ENCODE assay signal across 10 mouse cellular contexts in genomic region chr8:105820925-105821324, GRCm38 (mm10). TPM values are rescaled to one million over a fixed set of nuclear protein-coding genes. Genes with fewer than 3 reads are reported as not detected.
DNase-seq lines count a peak whose midpoint lies in the region; ATAC-seq and TF ChIP-seq lines count a peak whose summit lies in the region.
"Had no signal": no experiment of that assay in that cellular context is flagged by ENCODE, and none has a peak within 500 bp of the region (broad histone marks: within the 10 kb centered on the region; RNA-seq: fewer than 3 reads in every experiment).

No protein-coding gene starts in this region.

- H3K27ac ChIP-seq in lung, embryonic 15.5 days, result no peak overlapping the region
- H3K27ac ChIP-seq in limb, embryonic 15.5 days, result no peak overlapping the region
- H3K27ac ChIP-seq in cerebellum, adult 2 months (ENCODE audit: insufficient read depth, low read length), result no peak overlapping the region
- no peak overlapping the region for H3K27ac ChIP-seq in forebrain, embryonic 13.5 days

- TF ChIP-seq CTCF in cerebellum, adult 2 months (IDR thresholded peaks at IDR 0.05; ENCODE audit: borderline replicate concordance, insufficient read depth, low read depth, low read length), result no peak

- peaks cover 7% of the 10 kb centered on the region for H3K4me1 ChIP-seq in lung, embryonic 15.5 days
- H3K4me1 ChIP-seq in limb, embryonic 15.5 days, result peaks cover 6% of the 10 kb centered on the region
- peaks cover 24% of the 10 kb centered on the region for H3K4me1 ChIP-seq in cerebellum, adult 2 months (ENCODE audit: control insufficient read depth, insufficient read depth, low read length)
- peaks cover 11% of the 10 kb centered on the region for H3K4me1 ChIP-seq in forebrain, embryonic 13.5 days

- no peak overlapping the region for H3K4me3 ChIP-seq in lung, embryonic 15.5 days
- no peak overlapping the region for H3K4me3 ChIP-seq in limb, embryonic 15.5 days
- no peak overlapping the region for H3K4me3 ChIP-seq in cerebellum, adult 2 months (replicated peaks; ENCODE audit: insufficient read depth, low read depth, low read length)
- H3K4me3 ChIP-seq in forebrain, embryonic 13.5 days, result no peak overlapping the region

- ATAC-seq in lung, embryonic 15.5 days (ENCODE audit: borderline replicate concordance, extremely low read depth, low FRiP score, low TSS enrichment), result peak; percentile 79; the same call in 1 of the 2 replicates
- 0 out of 2 replicates have a peak, but pooled peaks have one; percentile 35 for ATAC-seq in limb, embryonic 15.5 days (ENCODE audit: insufficient number of reproducible peaks, low FRiP score, low TSS enrichment, low read depth)
- no peak for ATAC-seq in monocyte, adult 5-6 weeks (replicated peaks; ENCODE audit: insufficient number of reproducible peaks, low FRiP score, low TSS enrichment, poor library complexity, severe bottlenecking)
- ATAC-seq in forebrain, embryonic 13.5 days, result no peak

- H3K36me3 ChIP-seq in lung, embryonic 15.5 days, result peaks cover 41% of the 10 kb centered on the region
- peaks cover 42% of the 10 kb centered on the region for H3K36me3 ChIP-seq in limb, embryonic 15.5 days
- peaks cover 68% of the 10 kb centered on the region for H3K36me3 ChIP-seq in forebrain, embryonic 13.5 days (ENCODE audit: poor library complexity, severe bottlenecking)

- H3K9me3 ChIP-seq in lung, embryonic 15.5 days, result no peaks in the 10 kb centered on the region
- H3K9me3 ChIP-seq in limb, embryonic 15.5 days, result no peaks in the 10 kb centered on the region
- H3K9me3 ChIP-seq in forebrain, embryonic 13.5 days (replicated peaks), result no peaks in the 10 kb centered on the region

- 100% methylated on average over 1 of the region's 1 CpGs for WGBS in lung, embryonic 15.5 days
- 94% methylated on average over 1 of the region's 1 CpGs for WGBS in limb, embryonic 15.5 days
- 32% methylated on average over 1 of the region's 1 CpGs for WGBS in cerebellum, adult 2 months
- WGBS in forebrain, embryonic 13.5 days, result 96% methylated on average over 1 of the region's 1 CpGs

- H3K9ac ChIP-seq in lung, embryonic 15.5 days, result no peak overlapping the region
- no peak overlapping the region for H3K9ac ChIP-seq in limb, embryonic 15.5 days
- H3K9ac ChIP-seq in forebrain, embryonic 13.5 days, result no peak overlapping the region

- no peak for TF ChIP-seq POLR2A in cerebellum, adult 2 months (IDR thresholded peaks at IDR 0.05; ENCODE audit: borderline replicate concordance, insufficient read depth, low read length)

- H3K4me2 ChIP-seq in lung, embryonic 15.5 days, result no peak overlapping the region
- H3K4me2 ChIP-seq in limb, embryonic 15.5 days, result no peak overlapping the region
- no peak overlapping the region for H3K4me2 ChIP-seq in forebrain, embryonic 13.5 days

- no peak for DNase-seq in lung, postnatal 25 days (ENCODE audit: low spot score)
- DNase-seq in gastrocnemius, postnatal 25 days, result peak; percentile 76
- DNase-seq in spleen, postnatal 4 days (ENCODE audit: low spot score in 2 of 2), result peak; percentile 84 to 86
- no peak for DNase-seq in cerebellum, adult 2 months
- DNase-seq: lung, postnatal 14 days had no signal

- H3K27me3 ChIP-seq in lung, embryonic 15.5 days, result no peaks in the 10 kb centered on the region
- H3K27me3 ChIP-seq in limb, embryonic 15.5 days, result no peaks in the 10 kb centered on the region
- no peaks in the 10 kb centered on the region for H3K27me3 ChIP-seq in cerebellum, adult 2 months (ENCODE audit: control insufficient read depth, insufficient read depth, low read length)
- no peaks in the 10 kb centered on the region for H3K27me3 ChIP-seq in forebrain, embryonic 13.5 days

RNA-seq across cellular contexts. Expression of gene Ranbp10, which starts 6.2 kb away (rescaled TPM):
- polyA plus RNA-seq in lung, embryonic 15.5 days (2015; fragmentation: Nextera tagmentation; extraction: Ambion mirVana), result 9.9 and 12.0 TPM in 2 replicates
- total RNA-seq in gastrocnemius, postnatal 25 days (2021), result 10 to 100 TPM; 14.6 to 20.5 TPM
- polyA plus RNA-seq in limb, embryonic 15.5 days (2015; fragmentation: Nextera tagmentation; extraction: Ambion mirVana), result 11.1 and 11.7 TPM in 2 replicates
- total RNA-seq in monocyte, adult 5-6 weeks (2017), result 11.8 to 19.7 TPM (median 13.0 TPM) in 3 replicates
- polyA plus RNA-seq in cerebellum, adult 2 months (2012; rRNA removed), result 30.5 and 32.1 TPM in 2 replicates
- 14.2 and 14.7 TPM in 2 replicates for polyA plus RNA-seq in forebrain, embryonic 13.5 days (2015; fragmentation: Nextera tagmentation; extraction: Ambion mirVana)

RNA-seq across cellular contexts. Expression of gene Tsnaxip1, which starts 6.6 kb away (rescaled TPM):
- polyA plus RNA-seq in lung, embryonic 15.5 days (2015; fragmentation: Nextera tagmentation; extraction: Ambion mirVana), result 1.3 and 1.5 TPM in 2 replicates
- total RNA-seq in gastrocnemius, postnatal 25 days (2021), result not detected
- 0.28 and 0.47 TPM in 2 replicates for polyA plus RNA-seq in limb, embryonic 15.5 days (2015; fragmentation: Nextera tagmentation; extraction: Ambion mirVana)
- 0.19 TPM in 1 of 3 replicates, not detected in the others for total RNA-seq in monocyte, adult 5-6 weeks (2017)
- polyA plus RNA-seq in cerebellum, adult 2 months (2012; rRNA removed), result 0.25 and 0.98 TPM in 2 replicates
- polyA plus RNA-seq in forebrain, embryonic 13.5 days (2015; fragmentation: Nextera tagmentation; extraction: Ambion mirVana), result 0.43 and 1.00 TPM in 2 replicates
- polyA plus RNA-seq: intestine, embryonic 14.5 days had no signal

RNA-seq across cellular contexts. Expression of gene Cenpt, which starts 32.2 kb away (rescaled TPM):
- 45.2 and 45.4 TPM in 2 replicates for polyA plus RNA-seq in lung, embryonic 15.5 days (2015; fragmentation: Nextera tagmentation; extraction: Ambion mirVana)
- total RNA-seq in gastrocnemius, postnatal 25 days (2021), result 1 to 10 TPM; 1.2 to 1.7 TPM
- 42.3 and 44.7 TPM in 2 replicates for polyA plus RNA-seq in limb, embryonic 15.5 days (2015; fragmentation: Nextera tagmentation; extraction: Ambion mirVana)
- 3.6 to 7.3 TPM (median 5.4 TPM) in 3 replicates for total RNA-seq in monocyte, adult 5-6 weeks (2017)
- polyA plus RNA-seq in cerebellum, adult 2 months (2012; rRNA removed), result 27.8 and 30.8 TPM in 2 replicates
- polyA plus RNA-seq in forebrain, embryonic 13.5 days (2015; fragmentation: Nextera tagmentation; extraction: Ambion mirVana), result 68.8 and 71.4 TPM in 2 replicates

RNA-seq across cellular contexts. Expression of gene Thap11, which starts 34.0 kb away (rescaled TPM):
- polyA plus RNA-seq in lung, embryonic 15.5 days (2015; fragmentation: Nextera tagmentation; extraction: Ambion mirVana), result 67.9 and 68.2 TPM in 2 replicates
- 10 to 100 TPM; 19.3 to 19.5 TPM for total RNA-seq in gastrocnemius, postnatal 25 days (2021)
- 71.2 and 73.0 TPM in 2 replicates for polyA plus RNA-seq in limb, embryonic 15.5 days (2015; fragmentation: Nextera tagmentation; extraction: Ambion mirVana)
- 12.3 to 21.2 TPM (median 20.9 TPM) in 3 replicates for total RNA-seq in monocyte, adult 5-6 weeks (2017)
- 52.0 and 53.5 TPM in 2 replicates for polyA plus RNA-seq in cerebellum, adult 2 months (2012; rRNA removed)
- polyA plus RNA-seq in forebrain, embryonic 13.5 days (2015; fragmentation: Nextera tagmentation; extraction: Ambion mirVana), result 65.9 and 68.3 TPM in 2 replicates

RNA-seq across cellular contexts. Expression of gene Nutf2, which starts 39.5 kb away (rescaled TPM):
- 231 and 277 TPM in 2 replicates for polyA plus RNA-seq in lung, embryonic 15.5 days (2015; fragmentation: Nextera tagmentation; extraction: Ambion mirVana)
- total RNA-seq in gastrocnemius, postnatal 25 days (2021), result 10 to 100 TPM; 47.7 to 79.5 TPM
- 195 and 202 TPM in 2 replicates for polyA plus RNA-seq in limb, embryonic 15.5 days (2015; fragmentation: Nextera tagmentation; extraction: Ambion mirVana)
- 20.2 to 38.8 TPM (median 28.6 TPM) in 3 replicates for total RNA-seq in monocyte, adult 5-6 weeks (2017)
- 104 and 111 TPM in 2 replicates for polyA plus RNA-seq in cerebellum, adult 2 months (2012; rRNA removed)
- 254 and 295 TPM in 2 replicates for polyA plus RNA-seq in forebrain, embryonic 13.5 days (2015; fragmentation: Nextera tagmentation; extraction: Ambion mirVana)

Comparison
In these comparisons a context has a peak if more than half of its experiments do, and no peak if none do; other contexts are left out.
1. ATAC-seq: peak in lung, embryonic 15.5 days (single experiment) and limb, embryonic 15.5 days (single experiment); none in monocyte, adult 5-6 weeks (single experiment) and forebrain, embryonic 13.5 days (single experiment).
2. DNase-seq: peak in gastrocnemius, postnatal 25 days (single experiment) and spleen, postnatal 4 days (2 of 2); none in lung, postnatal 25 days (single experiment) and cerebellum, adult 2 months (0 of 2).